Mouse (Mus musculus) hindbrain, embryonic 16.5 days (tissue): Measurements from ENCODE around the gene Cul4a. TPM values are rescaled to one million over a fixed set of nuclear protein-coding genes. Genes with fewer than 3 reads are reported as not detected.

ENCODE experiments used
- ATAC-seq: fragments of 200-750 bp; cut with Nextera tagmentation; 2 replicates; pipeline ENCODE4 v1.8.0; 2017; ENCODE audit warnings: moderate TSS enrichment, moderate library complexity
- H3K27ac ChIP-seq: fragments of 300-500 bp; sonication (generic); 2 replicates; pipeline ENCODE4 v1.5.1; 2014; ENCODE audit warnings: low read depth, mild to moderate bottlenecking, control low read depth, low read length, moderate library complexity
- H3K27me3 ChIP-seq: fragments of 300-500 bp; sonication (generic); replicated peaks from 2 replicates; pipeline ENCODE4 v1.6.1; 2014; ENCODE audit warnings: low read length; ENCODE audit not compliant: control insufficient read depth, insufficient read depth
- H3K36me3 ChIP-seq: fragments of 300-500 bp; sonication (generic); 2 replicates; pipeline ENCODE4 v1.6.1; 2014; ENCODE audit warnings: mild to moderate bottlenecking, low read length, moderate library complexity, mixed read lengths; ENCODE audit not compliant: control insufficient read depth, insufficient read depth
- H3K4me1 ChIP-seq: fragments of 300-500 bp; sonication (generic); 2 replicates; pipeline ENCODE4 v1.6.1; 2014; ENCODE audit warnings: low read depth, low read length; ENCODE audit not compliant: control insufficient read depth, insufficient read depth
- H3K4me2 ChIP-seq: fragments of 300-500 bp; sonication (generic); 2 replicates; pipeline ENCODE4 v1.6.1; 2014; ENCODE audit warnings: mild to moderate bottlenecking, low read length, control low read depth, moderate library complexity
- H3K4me3 ChIP-seq: fragments of 300-500 bp; sonication (generic); 2 replicates; pipeline ENCODE4 v1.5.1; 2014; ENCODE audit warnings: mild to moderate bottlenecking, low read length, control low read depth, moderate library complexity
- H3K9ac ChIP-seq: fragments of 300-500 bp; sonication (generic); 2 replicates; pipeline ENCODE4 v1.6.1; 2014; ENCODE audit warnings: low read depth, mild to moderate bottlenecking, control low read depth, low read length, moderate library complexity
- H3K9me3 ChIP-seq: fragments of 300-500 bp; sonication (generic); 2 replicates; pipeline ENCODE4 v1.6.1; 2014; ENCODE audit warnings: mild to moderate bottlenecking, low read length, moderate library complexity; ENCODE audit not compliant: control insufficient read depth
- WGBS: fragments of 180-500 bp; shearing (Covaris S2); extraction: QIAGEN DNeasy Blood & Tissue Kit; methylation state at CpG from one replicate; pipeline ENCODE4 v1.1.7; 2014; 5-methylcytosine and 5-hydroxymethylcytosine counted together
- polyA plus RNA-seq: library from polyadenylated mRNA; unstranded; fragments of >200 nt; fragmentation: Nextera tagmentation; extraction: Ambion mirVana; gene quantifications from 2 replicates; pipeline ENCODE4 v1.2.1, GENCODE M21; 2015

The Cul4a gene
- polyA plus RNA-seq, 1 experiment from 2014 or later = 67.5 TPM

DNA sequence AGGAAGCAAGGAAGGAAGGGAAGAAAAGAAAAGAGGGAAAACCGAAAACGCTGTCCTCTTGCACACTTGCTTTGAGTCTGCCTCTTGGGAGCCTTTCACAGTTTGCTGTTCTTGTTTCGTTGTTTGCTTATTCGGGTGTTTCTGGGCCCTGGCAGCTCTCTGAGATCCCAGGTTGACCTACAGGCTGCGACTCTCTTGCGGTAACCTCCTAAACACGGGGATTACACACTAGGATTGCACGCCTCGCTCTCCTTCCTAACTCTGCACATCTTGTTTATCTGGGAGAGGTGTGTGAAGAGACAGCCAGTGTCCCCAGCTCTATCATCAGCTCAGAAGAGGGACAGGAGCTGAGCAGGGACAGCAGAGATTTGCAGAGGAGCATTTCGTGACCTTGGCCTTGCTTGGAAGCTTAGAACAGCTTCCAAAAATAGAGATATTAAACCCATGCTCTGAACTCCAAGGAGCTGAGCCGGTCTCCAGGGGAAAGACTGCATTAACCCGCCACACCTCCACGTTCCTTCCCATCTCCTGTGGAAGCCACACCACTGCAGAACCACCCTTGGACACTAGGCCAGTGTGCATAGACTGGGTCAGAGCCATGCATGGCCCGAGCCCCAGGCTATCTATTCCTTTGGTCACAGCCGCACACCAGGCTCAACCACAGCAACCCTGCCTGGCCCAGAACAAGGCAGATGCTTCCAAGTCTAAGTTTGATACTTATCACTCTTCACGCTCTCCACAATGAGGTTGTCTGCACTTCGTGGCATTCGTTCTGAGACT lies 75.7 kb downstream of the Cul4a start:
- Histone ChIP-seq H3K27ac (no peak overlapping the region), H3K9ac (no peak overlapping the region), H3K4me3 (no peak overlapping the region), H3K36me3 (peaks cover 6% of the 10 kb centered on the region), H3K4me1 (no peaks in the 10 kb centered on the region), H3K9me3 (no peaks in the 10 kb centered on the region), H3K4me2 (no peak overlapping the region), H3K27me3 (no peaks in the 10 kb centered on the region)
- 81% methylated on average over 18 of the region's 18 CpGs for WGBS
- no peak for ATAC-seq

DNA sequence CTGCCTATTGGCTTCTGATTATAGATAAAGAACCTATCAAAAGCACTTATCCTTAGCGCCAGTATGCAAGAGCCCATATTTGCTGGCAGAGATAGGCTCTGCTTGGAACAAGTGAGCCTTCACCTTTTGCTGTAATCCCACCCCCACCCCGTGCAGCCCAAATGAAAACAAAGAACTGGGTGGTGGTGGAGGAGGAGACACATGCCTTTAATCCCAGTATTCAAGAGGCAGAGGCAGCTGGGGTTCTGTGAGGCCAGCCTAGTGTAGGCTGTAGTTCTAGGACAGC lies 76.2 kb downstream of the Cul4a start:
- H3K27me3 ChIP-seq = no peaks in the 10 kb centered on the region
- H3K27ac ChIP-seq = no peak overlapping the region
- H3K4me2 ChIP-seq = no peak overlapping the region
- H3K9me3 ChIP-seq = no peaks in the 10 kb centered on the region
- no peak for ATAC-seq
- 56% methylated on average over 2 of the region's 2 CpGs for WGBS
- H3K4me1 ChIP-seq = no peaks in the 10 kb centered on the region
- H3K4me3 ChIP-seq = no peak overlapping the region
- H3K36me3 ChIP-seq = peaks cover 2% of the 10 kb centered on the region; the same call in 1 of the 2 replicates
- H3K9ac ChIP-seq = no peak overlapping the region

- Histone ChIP-seq H3K27ac (no peak overlapping the region), H3K27me3 (no peaks in the 10 kb centered on the region), H3K4me1 (no peaks in the 10 kb centered on the region), H3K4me3 (no peak overlapping the region), H3K36me3 (no peaks in the 10 kb centered on the region), H3K9ac (no peak overlapping the region), H3K9me3 (no peaks in the 10 kb centered on the region), H3K4me2 (no peak overlapping the region)
- 82% methylated on average over 8 of the region's 8 CpGs for WGBS
- ATAC-seq = no peak
Measured at GRCm38 (mm10) chr8:13186819-13187218, 81.4 kb downstream of the Cul4a start.

DNA sequence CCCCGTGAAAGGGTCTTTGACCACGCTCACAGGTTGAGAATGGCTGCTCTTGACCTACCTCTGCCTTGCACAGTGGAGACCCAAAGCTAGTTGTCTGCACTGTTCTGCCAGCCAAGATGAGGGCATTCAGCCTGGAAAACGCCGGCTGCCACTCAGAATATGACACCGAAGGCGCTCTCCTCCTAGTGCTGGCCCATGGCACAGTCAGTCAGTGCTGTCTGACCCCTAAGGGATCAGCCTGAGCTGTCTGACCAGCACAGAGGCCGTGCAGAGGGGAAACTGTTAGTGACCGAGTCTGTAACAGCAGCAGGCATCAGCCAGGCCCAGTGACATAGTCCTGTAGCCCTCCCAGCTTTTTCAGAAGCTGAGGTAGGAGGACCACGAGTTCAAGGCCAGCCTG lies 81.8 kb downstream of the Cul4a start:
- ATAC-seq = no peak
- Histone ChIP-seq H3K4me2 (no peak overlapping the region), H3K4me3 (no peak overlapping the region), H3K4me1 (no peaks in the 10 kb centered on the region), H3K27me3 (no peaks in the 10 kb centered on the region), H3K9me3 (no peaks in the 10 kb centered on the region), H3K36me3 (no peaks in the 10 kb centered on the region), H3K9ac (no peak overlapping the region), H3K27ac (no peak overlapping the region)
- 83% methylated on average over 9 of the region's 9 CpGs for WGBS

GRCm38 (mm10) chr8:13187638-13188037 lies 82.2 kb downstream of the Cul4a start:
- Histone ChIP-seq H3K9ac (no peak overlapping the region), H3K36me3 (no peaks in the 10 kb centered on the region), H3K4me1 (no peaks in the 10 kb centered on the region), H3K27ac (no peak overlapping the region), H3K9me3 (no peaks in the 10 kb centered on the region), H3K4me3 (no peak overlapping the region), H3K4me2 (no peak overlapping the region), H3K27me3 (no peaks in the 10 kb centered on the region)
- 58% methylated on average over 7 of the region's 7 CpGs for WGBS
- no peak for ATAC-seq

DNA sequence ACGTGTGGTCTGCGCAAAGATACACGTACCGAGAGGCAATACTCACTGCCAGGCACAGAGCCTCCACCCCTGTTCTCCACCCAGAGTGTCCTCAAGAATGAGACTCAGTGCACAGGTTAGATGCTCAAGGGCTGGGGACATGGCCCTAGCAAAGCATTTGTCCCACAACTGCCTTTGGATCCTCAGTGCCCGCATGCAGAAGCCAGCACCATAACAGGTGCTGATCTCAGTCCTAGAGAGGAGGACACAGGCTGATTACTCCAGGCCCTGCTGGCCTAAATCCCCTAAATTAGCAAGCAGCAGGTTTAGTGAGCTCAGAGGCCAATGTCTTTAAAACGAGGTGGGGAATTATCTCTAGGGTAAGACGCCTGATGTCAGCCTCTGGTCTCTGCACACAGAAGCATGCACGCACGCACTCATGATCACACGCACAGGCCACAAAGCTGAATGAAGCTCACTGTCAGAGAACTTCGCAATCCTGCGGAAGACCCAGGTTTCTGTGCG lies 82.7 kb downstream of the Cul4a start:
- H3K9ac ChIP-seq = no peak overlapping the region
- H3K4me1 ChIP-seq = no peaks in the 10 kb centered on the region
- ATAC-seq = no peak

GRCm38 (mm10) chr8:13188857-13189256 lies 83.4 kb downstream of the Cul4a start:
- Histone ChIP-seq H3K4me1 (no peaks in the 10 kb centered on the region), H3K4me2 (no peak overlapping the region), H3K9me3 (no peaks in the 10 kb centered on the region), H3K27me3 (no peaks in the 10 kb centered on the region), H3K9ac (no peak overlapping the region), H3K27ac (no peak overlapping the region), H3K36me3 (no peaks in the 10 kb centered on the region), H3K4me3 (no peak overlapping the region)
- WGBS = 86% methylated on average over 1 of the region's 1 CpGs
- no peak for ATAC-seq

More for the DNA sequence above, 82.7 kb downstream of the Cul4a start:
- WGBS = 90% methylated on average over 13 of the region's 13 CpGs
- H3K9me3 ChIP-seq = no peaks in the 10 kb centered on the region
- H3K4me3 ChIP-seq = no peak overlapping the region
- no peak overlapping the region for H3K4me2 ChIP-seq
- no peaks in the 10 kb centered on the region for H3K27me3 ChIP-seq
- no peak overlapping the region for H3K27ac ChIP-seq
- no peaks in the 10 kb centered on the region for H3K36me3 ChIP-seq

GRCm38 (mm10) chr8:13190235-13190634 lies 84.8 kb downstream of the Cul4a start:
- Histone ChIP-seq H3K27ac (no peak overlapping the region), H3K36me3 (no peaks in the 10 kb centered on the region), H3K4me3 (no peak overlapping the region), H3K27me3 (no peaks in the 10 kb centered on the region), H3K4me2 (no peak overlapping the region), H3K9ac (no peak overlapping the region), H3K9me3 (no peaks in the 10 kb centered on the region), H3K4me1 (no peaks in the 10 kb centered on the region)
- ATAC-seq = no peak
- 88% methylated on average over 8 of the region's 8 CpGs for WGBS

DNA sequence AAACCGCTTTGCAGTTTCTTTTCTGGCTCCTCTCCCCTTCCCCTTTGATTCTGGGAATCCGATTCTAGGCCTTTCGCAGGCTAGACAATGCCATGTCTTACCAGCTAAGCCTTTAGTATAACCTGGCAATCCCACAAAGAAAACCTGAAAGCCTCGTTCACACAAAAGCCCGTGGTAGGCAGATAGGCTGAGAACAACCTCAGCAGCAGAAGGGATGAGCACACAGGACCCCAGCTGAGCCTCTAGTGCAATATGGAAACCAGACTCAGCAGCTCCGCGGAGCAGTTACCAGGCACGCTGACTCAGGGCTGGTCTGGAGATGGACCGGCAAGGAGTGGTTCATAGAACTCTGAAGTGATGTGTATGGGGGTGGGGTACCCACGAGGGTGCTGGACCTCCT lies 89.4 kb downstream of the Cul4a start:
- no peaks in the 10 kb centered on the region for H3K27me3 ChIP-seq
- WGBS = 33% methylated on average over 10 of the region's 10 CpGs
- H3K36me3 ChIP-seq = no peaks in the 10 kb centered on the region
- H3K9me3 ChIP-seq = no peaks in the 10 kb centered on the region
- H3K4me1 ChIP-seq = peaks cover 2% of the 10 kb centered on the region; the same call in 1 of the 2 replicates
- no peak overlapping the region for H3K4me2 ChIP-seq
- ATAC-seq = 0 out of 2 replicates have a peak, but pooled peaks have one; percentile 27
- H3K27ac ChIP-seq = peak overlapping the region; percentile 44; the same call in 1 of the 2 replicates
- no peak overlapping the region; the same call in 1 of the 2 replicates for H3K9ac ChIP-seq
- H3K4me3 ChIP-seq = no peak overlapping the region
